Mouse (Mus musculus) stomach, adult 2 months (tissue): ENCODE measurements around the gene Stpg2. TPM values are rescaled to one million over a fixed set of nuclear protein-coding genes. Genes with fewer than 3 reads are reported as not detected.

Source experiments
- polyA plus RNA-seq: library from polyadenylated mRNA; depleted of rRNA; stranded (reverse); fragments of >200 nt; gene quantifications from 2 replicates; pipeline ENCODE4 v1.2.3, GENCODE M21; 2012; rRNA removed

Stpg2 gene
- polyA plus RNA-seq, result not detected in 2 replicates

DNA sequence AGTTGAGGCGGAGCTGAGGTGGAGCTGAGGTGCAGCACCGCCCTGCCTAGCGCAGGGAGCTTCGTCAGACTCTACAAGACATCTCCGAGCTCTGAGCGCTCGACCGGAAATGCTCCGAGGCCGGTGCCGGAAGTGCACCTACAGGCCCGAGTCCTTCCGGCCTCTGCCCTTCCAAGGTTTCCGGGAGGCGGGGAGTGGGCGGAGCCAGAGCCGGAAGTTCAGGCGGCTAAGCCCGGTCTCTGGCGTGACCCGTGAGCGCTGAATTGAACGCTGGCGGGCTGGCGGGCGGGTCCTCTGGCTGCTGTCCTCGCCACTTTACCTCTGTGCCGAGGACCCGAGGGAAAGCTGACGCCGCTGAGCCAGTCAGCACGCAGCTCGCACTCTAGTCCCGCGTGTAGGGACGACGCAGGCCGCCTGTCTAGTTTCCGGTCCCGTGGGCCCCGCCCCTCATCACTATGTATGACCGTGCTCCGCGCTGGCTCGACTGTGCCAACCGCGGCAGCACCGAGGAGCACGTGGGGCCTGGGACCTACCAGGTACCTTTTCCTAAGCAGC lies at the start of gene Stpg2:
TSS of gene Stpg2 (plus strand) at position 251 of the 555 bp plus-strand sequence.

Other genes starting within 250 kb of the Stpg2 start
- gene Rap1gds1, start 130.5 kb upstream of the Stpg2 start, polyA plus RNA-seq, result 3.6 and 4.8 TPM in 2 replicates